24 mouse cellular contexts compared by ENCODE assay signal in the genomic region with DNA sequence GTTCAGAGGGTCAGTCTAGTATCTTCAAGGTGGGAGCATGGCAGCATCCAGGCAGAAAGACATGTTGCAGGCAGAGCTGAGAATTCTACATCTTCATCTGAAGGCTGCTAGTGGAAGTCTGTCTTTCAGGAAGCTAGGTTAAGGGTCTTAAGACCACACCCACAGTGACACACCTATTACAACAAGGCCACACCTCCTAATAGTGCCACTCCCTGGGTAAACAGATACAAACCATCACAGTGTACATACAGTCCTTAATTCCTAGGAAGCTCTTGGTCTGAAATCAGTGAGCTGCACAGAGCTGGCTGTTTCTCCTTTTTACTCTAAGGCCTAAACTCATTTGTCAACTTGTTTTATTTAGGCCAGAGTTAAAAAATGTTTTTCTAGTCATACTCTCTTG. TPM values are rescaled to one million over a fixed set of nuclear protein-coding genes. Genes with fewer than 3 reads are reported as not detected.
"Had no signal": no experiment of that assay in that cellular context is flagged by ENCODE, and none has a peak within 500 bp of the region (broad histone marks: within the 10 kb centered on the region; RNA-seq: fewer than 3 reads in every experiment).

No protein-coding gene starts in this region.

- H3K4me1 ChIP-seq: liver, embryonic 12.5 days had no signal

- H3K36me3 ChIP-seq: kidney, embryonic 15.5 days; limb, embryonic 10.5 days; limb, embryonic 13.5 days; liver, embryonic 12.5 days; liver, embryonic 15.5 days; lung, embryonic 15.5 days; midbrain, embryonic 12.5 days; midbrain, embryonic 15.5 days; neural tube, embryonic 12.5 days; neural tube, embryonic 15.5 days had no signal

- H3K27ac ChIP-seq: kidney, embryonic 15.5 days; limb, embryonic 10.5 days; limb, embryonic 13.5 days; liver, embryonic 12.5 days; liver, embryonic 15.5 days; lung, embryonic 15.5 days; macrophage; midbrain, embryonic 12.5 days; midbrain, embryonic 15.5 days; neural tube, embryonic 12.5 days; neural tube, embryonic 15.5 days had no signal

- H3K4me3 ChIP-seq: kidney, embryonic 15.5 days; limb, embryonic 10.5 days; limb, embryonic 13.5 days; liver, embryonic 12.5 days; liver, embryonic 15.5 days; lung, embryonic 15.5 days; midbrain, embryonic 12.5 days; midbrain, embryonic 15.5 days; neural tube, embryonic 12.5 days; neural tube, embryonic 15.5 days had no signal

- H3K27me3 ChIP-seq: kidney, embryonic 15.5 days; limb, embryonic 13.5 days; lung, embryonic 15.5 days; midbrain, embryonic 12.5 days; midbrain, embryonic 15.5 days; neural tube, embryonic 12.5 days; neural tube, embryonic 15.5 days had no signal

- H3K9me3 ChIP-seq: kidney, embryonic 15.5 days; limb, embryonic 10.5 days; limb, embryonic 13.5 days; liver, embryonic 12.5 days; liver, embryonic 15.5 days; lung, embryonic 15.5 days; midbrain, embryonic 12.5 days; midbrain, embryonic 15.5 days; neural tube, embryonic 12.5 days; neural tube, embryonic 15.5 days had no signal

- H3K4me2 ChIP-seq: kidney, embryonic 15.5 days; limb, embryonic 13.5 days; liver, embryonic 12.5 days; liver, embryonic 15.5 days; lung, embryonic 15.5 days; midbrain, embryonic 12.5 days; midbrain, embryonic 15.5 days; neural tube, embryonic 12.5 days; neural tube, embryonic 15.5 days had no signal

- ATAC-seq: liver, embryonic 12.5 days; midbrain, embryonic 15.5 days had no signal

- H3K9ac ChIP-seq: kidney, embryonic 15.5 days; limb, embryonic 13.5 days; liver, embryonic 12.5 days; liver, embryonic 15.5 days; lung, embryonic 15.5 days; midbrain, embryonic 12.5 days; midbrain, embryonic 15.5 days; neural tube, embryonic 12.5 days; neural tube, embryonic 15.5 days had no signal

- DNase-seq: kidney, adult 8-10 months; kidney, postnatal 10 days; kidney, postnatal 36 days; layer of hippocampus, postnatal 36 days; liver; lung, adult 18-20 months; lung, postnatal 14 days; right cerebral cortex, adult 18-20 months; right cerebral cortex, postnatal 14 days; right cerebral cortex, postnatal 4 days; thymus, adult 18-20 months; thymus, postnatal 36 days had no signal

RNA-seq across cellular contexts. Expression of a gene that starts 42.0 kb away (rescaled TPM):
- total RNA-seq: megakaryocyte, adult 5-6 weeks had no signal
- polyA plus RNA-seq: limb, embryonic 13.5 days; liver, embryonic 12.5 days; liver, embryonic 15.5 days; macrophage had no signal
